Mouse (Mus musculus): Measurements from ENCODE around the gene Serpinb8.

The Serpinb8 gene

GRCm38 (mm10) chr1:107589691-107590470 is at the start of gene Serpinb8:
Gene Serpinb8, plus strand, starts transcription at chr1:107590006.
- DNase-seq (ENCODE audit: low read depth, low spot score): no peak

DNA sequence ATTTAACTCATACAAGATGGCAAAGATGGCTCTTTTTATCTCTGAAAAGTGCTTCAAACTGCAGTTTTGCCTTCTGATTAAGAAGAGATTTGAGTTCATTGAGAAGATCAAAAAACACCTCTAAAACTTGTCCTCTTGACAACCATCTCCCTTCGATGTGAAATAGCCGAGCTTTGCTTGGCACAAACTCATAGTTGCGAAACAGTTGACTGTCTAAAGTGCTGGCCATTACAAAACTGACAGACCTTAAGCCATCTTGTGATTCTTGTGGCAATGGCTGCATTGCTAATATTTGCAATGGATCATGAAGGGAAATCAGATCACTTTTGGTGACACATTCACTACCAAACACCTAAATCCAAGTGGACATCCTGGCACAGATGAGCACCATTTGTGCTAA is 30.3 kb upstream of the Serpinb8 start:
- DNase-seq (ENCODE audit: low read depth, low spot score): no peak

DNA sequence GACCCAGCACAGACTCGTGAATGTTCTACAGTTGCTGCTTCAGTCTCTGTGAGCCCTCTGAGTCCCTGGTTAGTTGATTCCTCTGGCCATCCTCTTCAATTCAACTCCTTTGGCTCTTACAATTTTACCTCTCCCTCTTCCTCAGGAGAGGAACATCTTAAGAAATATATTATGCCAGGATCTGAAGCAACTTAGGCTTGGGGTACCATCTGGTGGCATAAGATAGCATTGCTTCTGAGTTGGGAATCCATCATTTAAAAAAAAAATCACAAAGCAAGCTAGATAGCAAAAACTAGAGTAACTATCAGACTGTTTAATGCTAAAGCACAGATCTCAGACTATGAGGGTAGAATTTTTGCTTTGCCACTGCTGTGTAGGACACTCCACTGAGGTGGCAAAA is 27.7 kb upstream of the Serpinb8 start:
- peak; percentile 22 for DNase-seq (ENCODE audit: low read depth, low spot score)

DNA sequence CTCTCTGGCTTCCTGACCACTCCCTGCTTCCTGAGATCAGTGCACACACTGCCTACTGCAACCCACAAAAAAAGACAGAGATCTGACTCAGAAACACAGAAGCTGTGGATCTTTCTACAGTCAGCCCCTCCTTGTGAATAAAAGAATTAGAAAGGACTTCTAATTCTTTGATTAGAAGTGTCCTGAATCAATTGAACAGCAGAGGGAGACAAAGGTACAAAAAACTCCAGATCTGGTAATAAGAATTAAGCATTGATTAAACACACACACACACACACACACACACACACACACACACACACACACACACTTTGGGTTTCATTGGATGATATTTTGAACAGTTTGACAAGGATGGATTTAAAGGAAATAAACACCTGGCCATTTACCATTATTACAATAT is 24.2 kb upstream of the Serpinb8 start:
- peak; percentile 44 for DNase-seq (ENCODE audit: low read depth, low spot score)

DNA sequence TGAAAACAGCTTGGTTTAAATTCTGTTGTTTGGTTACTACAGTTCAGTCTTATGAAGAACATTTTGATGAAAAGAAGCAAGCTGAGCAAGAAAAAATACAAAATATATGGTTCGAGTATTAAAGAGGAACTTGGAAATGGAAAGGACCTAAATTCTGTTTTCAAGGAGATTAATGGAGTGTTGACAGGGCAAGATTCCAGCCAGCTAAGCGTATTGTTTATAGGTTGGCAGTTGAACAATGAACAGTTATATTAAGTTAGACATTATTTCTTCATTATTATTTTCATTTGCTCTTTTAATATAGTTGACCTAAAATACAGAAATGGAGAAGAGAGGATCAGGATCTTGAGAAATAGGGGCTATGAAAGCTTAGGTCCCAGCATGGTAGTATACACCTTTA is 13.7 kb upstream of the Serpinb8 start:
- no peak for DNase-seq (ENCODE audit: low read depth, low spot score)

DNA sequence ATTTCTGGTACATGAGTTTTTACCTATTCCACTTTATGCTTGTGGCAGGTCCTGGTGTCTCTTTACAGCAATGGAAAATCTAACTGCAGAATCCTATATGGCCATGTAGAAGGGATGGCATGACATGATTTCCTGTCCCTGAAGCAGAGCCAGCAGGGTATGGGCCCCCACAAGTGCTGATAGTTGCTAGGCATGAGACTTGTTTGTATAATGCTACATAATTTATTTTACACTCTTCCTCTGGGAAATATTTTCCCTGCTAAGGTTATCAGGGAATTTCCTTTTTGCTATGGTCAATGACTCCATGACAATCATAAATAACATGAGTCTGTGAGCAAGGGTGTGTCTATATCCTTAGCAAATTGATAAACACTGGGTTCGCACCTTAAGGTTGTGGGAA is 12.3 kb upstream of the Serpinb8 start:
- DNase-seq (ENCODE audit: low read depth, low spot score): no peak

GRCm38 (mm10) chr1:107581220-107581619 is 8.6 kb upstream of the Serpinb8 start:
- DNase-seq (ENCODE audit: low read depth, low spot score): no peak

GRCm38 (mm10) chr1:107582900-107583299 is 6.9 kb upstream of the Serpinb8 start:
- DNase-seq (ENCODE audit: low read depth, low spot score): peak; percentile 66

GRCm38 (mm10) chr1:107583958-107584376 is 5.8 kb upstream of the Serpinb8 start:
- DNase-seq (ENCODE audit: low read depth, low spot score): peak; percentile 89

- no peak for DNase-seq (ENCODE audit: low read depth, low spot score)
Observed at GRCm38 (mm10) chr1:107584932-107585331, 4.9 kb upstream of the Serpinb8 start.

- no peak for DNase-seq (ENCODE audit: low read depth, low spot score)
Observed at GRCm38 (mm10) chr1:107586196-107586595, 3.6 kb upstream of the Serpinb8 start.

DNA sequence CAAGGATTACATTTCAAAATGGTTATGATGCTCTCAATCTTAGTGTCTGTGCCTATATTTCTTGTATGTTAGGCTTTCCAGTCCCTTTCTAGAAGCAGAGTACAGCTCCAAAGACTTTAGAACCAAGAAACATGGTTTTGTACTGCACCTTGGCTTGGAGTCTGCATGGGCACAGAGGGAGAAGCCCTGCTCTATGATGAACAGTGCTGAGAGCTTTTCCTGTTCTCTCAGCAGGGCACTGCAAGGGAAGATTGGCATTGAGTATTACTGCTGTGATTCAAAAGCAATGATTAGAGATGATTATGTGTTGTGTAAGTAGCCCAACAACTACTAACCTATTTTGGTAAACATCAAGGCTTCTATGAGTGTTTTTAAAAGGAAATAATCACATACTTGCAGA is 1.6 kb upstream of the Serpinb8 start:
- no peak for DNase-seq (ENCODE audit: low read depth, low spot score)

- no peak for DNase-seq (ENCODE audit: low read depth, low spot score)
Observed at GRCm38 (mm10) chr1:107588642-107589041, 1.2 kb upstream of the Serpinb8 start.

DNA sequence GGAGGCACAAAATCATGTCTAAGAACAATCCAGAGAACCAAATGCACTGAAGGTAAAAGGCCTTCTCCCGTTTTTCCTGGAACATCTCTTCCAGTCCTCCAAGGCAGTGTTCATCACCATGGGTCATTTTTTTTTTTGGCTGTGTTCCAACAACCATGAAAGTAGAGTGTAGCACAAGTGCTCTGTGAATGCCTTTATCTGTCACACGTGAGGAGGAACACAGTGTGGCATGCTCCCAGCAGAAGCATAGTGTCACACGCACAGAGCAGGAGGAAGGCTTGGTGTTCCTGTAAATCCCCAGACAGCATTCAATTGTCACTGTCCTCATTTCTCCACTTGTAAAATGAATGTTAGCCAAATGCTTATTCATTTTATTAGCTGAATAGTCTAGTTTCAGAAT is 2.8 kb downstream of the Serpinb8 start:
- no peak for DNase-seq (ENCODE audit: low read depth, low spot score)

GRCm38 (mm10) chr1:107593469-107593868 is 3.7 kb downstream of the Serpinb8 start:
- DNase-seq (ENCODE audit: low read depth, low spot score): peak; percentile 39

DNA sequence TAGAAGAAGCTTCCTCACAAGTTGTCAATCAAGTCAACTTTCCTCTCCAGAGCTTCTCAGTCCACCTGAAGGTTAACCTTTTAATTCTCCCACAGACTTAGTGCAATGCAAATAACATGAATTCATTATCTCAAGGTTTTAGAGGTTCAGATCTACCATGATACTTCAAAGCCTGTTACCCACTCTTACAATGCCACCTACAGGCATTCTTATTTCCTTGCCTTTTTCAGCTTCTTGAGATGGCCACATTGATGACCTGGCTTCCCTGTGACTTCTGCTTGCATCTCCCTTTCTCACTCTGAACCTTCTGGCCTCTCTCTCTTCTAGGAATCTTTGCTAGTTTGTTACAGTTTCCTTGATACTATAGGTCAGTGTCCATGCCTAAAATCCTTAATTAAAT is 7.1 kb downstream of the Serpinb8 start:
- no peak for DNase-seq (ENCODE audit: low read depth, low spot score)

DNA sequence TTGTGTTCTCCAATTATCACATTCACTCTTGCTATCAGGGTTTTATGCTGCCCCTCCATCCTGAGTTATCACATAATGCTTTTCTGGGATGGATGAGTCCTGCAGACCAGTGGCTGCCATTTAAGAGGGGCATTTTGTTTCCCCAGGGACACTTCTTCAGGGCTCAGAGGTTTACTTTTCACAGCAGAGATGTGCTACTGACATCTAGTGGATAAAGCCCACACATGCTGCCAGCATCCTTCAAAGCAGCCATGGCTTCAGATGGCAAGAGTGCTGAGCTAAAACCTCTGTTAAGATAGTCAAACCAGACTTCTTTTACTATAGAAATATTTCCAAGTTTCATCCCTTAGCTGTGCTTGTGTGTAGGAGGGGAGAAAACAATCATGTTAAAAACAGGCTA is 8.7 kb downstream of the Serpinb8 start:
- DNase-seq (ENCODE audit: low read depth, low spot score): peak; percentile 53

GRCm38 (mm10) chr1:107608942-107609341 is 19.1 kb downstream of the Serpinb8 start:
- DNase-seq (ENCODE audit: low read depth, low spot score): no peak

DNA sequence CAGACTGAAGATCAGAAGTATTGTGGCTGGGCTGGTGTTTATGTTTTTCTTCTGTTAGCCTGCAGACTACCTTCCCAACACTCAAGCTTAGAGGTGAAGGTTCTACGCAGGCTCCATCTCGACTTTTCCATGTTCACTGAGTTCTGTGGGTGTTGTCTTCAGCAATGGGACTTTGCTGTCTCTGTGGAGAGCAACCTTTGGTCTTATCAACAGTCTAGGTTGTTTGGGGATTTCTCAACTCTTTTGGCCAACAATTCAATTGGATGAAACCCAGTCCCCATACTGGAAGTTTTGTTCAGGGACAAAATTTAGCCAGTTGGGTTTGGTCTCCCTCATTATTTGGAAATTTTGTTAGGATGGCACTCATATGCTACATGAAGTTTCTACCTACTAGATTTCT is 24.3 kb downstream of the Serpinb8 start:
- DNase-seq (ENCODE audit: low read depth, low spot score): no peak

- no peak for DNase-seq (ENCODE audit: low read depth, low spot score)
Observed at GRCm38 (mm10) chr1:107622017-107622416, 32.2 kb downstream of the Serpinb8 start.

- peak; percentile 60 for DNase-seq (ENCODE audit: low read depth, low spot score)
Observed at GRCm38 (mm10) chr1:107635936-107636335, 46.1 kb downstream of the Serpinb8 start.

GRCm38 (mm10) chr1:107638056-107638455 is 48.2 kb downstream of the Serpinb8 start:
- DNase-seq (ENCODE audit: low read depth, low spot score): no peak

- DNase-seq (ENCODE audit: low read depth, low spot score): no peak
Observed at GRCm38 (mm10) chr1:107638459-107638858, 48.7 kb downstream of the Serpinb8 start.
